Mouse (Mus musculus) intestine, embryonic 14.5 days (tissue): ENCODE measurements at regions not wholly inside any gene's neighbourhood (a gene's known extent, or its start where the extent isn't known, plus 50 kb on each side); places are given as distances from the start of the nearest gene placed in this dataset.

ENCODE experiments used
- ATAC-seq: fragments of 200-750 bp; cut with Nextera tagmentation; replicated peaks from 2 replicates; pipeline ENCODE4 v1.8.0; 2017; ENCODE audit warnings: low read depth, moderate number of reproducible peaks, moderate TSS enrichment, moderate library complexity; ENCODE audit not compliant: low FRiP score, low TSS enrichment
- DNase-seq: peaks from one replicate; pipeline ENCODE4 v3.0.0-alpha.2; 2018; ENCODE audit warnings: low spot score
- H3K27ac ChIP-seq: fragments of 300-500 bp; sonication (generic); 2 replicates; pipeline ENCODE4 v1.5.1; 2014; ENCODE audit warnings: low read depth, mild to moderate bottlenecking, control low read depth
- H3K27me3 ChIP-seq: fragments of 300-500 bp; sonication (generic); replicated peaks from 2 replicates; pipeline ENCODE4 v1.6.1; 2014; ENCODE audit warnings: low read length, control low read depth; ENCODE audit not compliant: control insufficient read depth, insufficient read depth
- H3K36me3 ChIP-seq: fragments of 300-500 bp; sonication (generic); 2 replicates; pipeline ENCODE4 v1.6.1; 2014; ENCODE audit warnings: low read length, control low read depth; ENCODE audit not compliant: control insufficient read depth, insufficient read depth
- H3K4me1 ChIP-seq: fragments of 300-500 bp; sonication (generic); replicated peaks from 2 replicates; pipeline ENCODE4 v1.6.1; 2014; ENCODE audit warnings: low read length, control low read depth, mixed read lengths; ENCODE audit not compliant: control insufficient read depth, insufficient read depth
- H3K4me2 ChIP-seq: fragments of 300-500 bp; sonication (generic); 2 replicates; pipeline ENCODE4 v1.6.1; 2014; ENCODE audit warnings: low read length
- H3K4me3 ChIP-seq: fragments of 300-500 bp; sonication (generic); 2 replicates; pipeline ENCODE4 v1.5.1; 2014; ENCODE audit warnings: low read depth, low read length, control low read depth, mixed read lengths
- H3K9ac ChIP-seq: fragments of 300-500 bp; sonication (generic); 2 replicates; pipeline ENCODE4 v1.6.1; 2014; ENCODE audit warnings: mild to moderate bottlenecking, low read length
- H3K9me3 ChIP-seq: fragments of 300-500 bp; sonication (generic); 2 replicates; pipeline ENCODE4 v1.6.1; 2016; ENCODE audit warnings: low read length, control low read depth; ENCODE audit not compliant: control insufficient read depth
- WGBS: fragments of 180-500 bp; shearing (Covaris S2); extraction: QIAGEN DNeasy Blood & Tissue Kit; methylation state at CpG from one replicate; pipeline ENCODE4 v1.1.7; 2014; 5-methylcytosine and 5-hydroxymethylcytosine counted together

GRCm38 (mm10) chr3:143022486-143022885, 140.7 kb upstream of the Pkn2 start:
- Histone ChIP-seq H3K4me2 (no peak overlapping the region), H3K27ac (no peak overlapping the region), H3K36me3 (no peaks in the 10 kb centered on the region), H3K9ac (no peak overlapping the region), H3K9me3 (no peaks in the 10 kb centered on the region), H3K4me3 (no peak overlapping the region), H3K27me3 (no peaks in the 10 kb centered on the region), H3K4me1 (0 out of 2 replicates have a peak, but pooled peaks cover 5% of the 10 kb centered on the region)
- no peak for DNase-seq
- WGBS, result 70% methylated on average over 4 of the region's 4 CpGs
- ATAC-seq, result no peak

GRCm38 (mm10) chr3:143021159-143021871, 139.5 kb upstream of the Pkn2 start:
- H3K9me3 ChIP-seq, result no peaks in the 10 kb centered on the region
- H3K4me2 ChIP-seq, result no peak overlapping the region
- H3K27ac ChIP-seq, result no peak overlapping the region
- no peaks in the 10 kb centered on the region for H3K27me3 ChIP-seq
- no peak overlapping the region for H3K4me3 ChIP-seq
- no peak for DNase-seq
- H3K9ac ChIP-seq, result no peak overlapping the region
- 82% methylated on average over 11 of the region's 11 CpGs for WGBS
- no peaks in the 10 kb centered on the region for H3K36me3 ChIP-seq
- no peak for ATAC-seq
- 0 out of 2 replicates have a peak, but pooled peaks cover 5% of the 10 kb centered on the region for H3K4me1 ChIP-seq

GRCm38 (mm10) chr3:143017480-143017879, 135.7 kb upstream of the Pkn2 start:
- Histone ChIP-seq H3K27ac (no peak overlapping the region), H3K4me2 (no peak overlapping the region), H3K4me3 (no peak overlapping the region), H3K27me3 (no peaks in the 10 kb centered on the region), H3K36me3 (no peaks in the 10 kb centered on the region), H3K9ac (no peak overlapping the region), H3K4me1 (0 out of 2 replicates have a peak, but pooled peaks cover 5% of the 10 kb centered on the region), H3K9me3 (no peaks in the 10 kb centered on the region)
- DNase-seq (no peak), ATAC-seq (no peak)
- 87% methylated on average over 4 of the region's 4 CpGs for WGBS

- no peak overlapping the region for H3K27ac ChIP-seq
- no peak overlapping the region for H3K4me3 ChIP-seq
- DNase-seq, result no peak
- H3K36me3 ChIP-seq, result no peaks in the 10 kb centered on the region
- WGBS, result 84% methylated on average over 5 of the region's 5 CpGs
- 0 out of 2 replicates have a peak, but pooled peaks cover under 1% of the 10 kb centered on the region for H3K4me1 ChIP-seq
- no peak for ATAC-seq
- H3K9me3 ChIP-seq, result no peaks in the 10 kb centered on the region
- no peaks in the 10 kb centered on the region for H3K27me3 ChIP-seq
- H3K9ac ChIP-seq, result no peak overlapping the region
- no peak overlapping the region for H3K4me2 ChIP-seq
Measured at GRCm38 (mm10) chr3:143016758-143017157, 135.0 kb upstream of the Pkn2 start.

- DNase-seq, result no peak
- Histone ChIP-seq H3K4me1 (no peaks in the 10 kb centered on the region), H3K9ac (no peak overlapping the region), H3K9me3 (no peaks in the 10 kb centered on the region), H3K4me3 (no peak overlapping the region), H3K4me2 (no peak overlapping the region), H3K27me3 (no peaks in the 10 kb centered on the region), H3K27ac (no peak overlapping the region), H3K36me3 (no peaks in the 10 kb centered on the region)
- ATAC-seq, result no peak
- WGBS, result 74% methylated on average over 4 of the region's 4 CpGs
Measured at GRCm38 (mm10) chr3:143014421-143014820, 132.6 kb upstream of the Pkn2 start.

GRCm38 (mm10) chr3:143007047-143007446, 125.2 kb upstream of the Pkn2 start:
- no peak overlapping the region for H3K27ac ChIP-seq
- DNase-seq (no peak), ATAC-seq (no peak)
- no peaks in the 10 kb centered on the region for H3K36me3 ChIP-seq
- H3K9me3 ChIP-seq, result no peaks in the 10 kb centered on the region
- WGBS, result 67% methylated on average over 3 of the region's 3 CpGs
- no peak overlapping the region for H3K9ac ChIP-seq
- H3K4me1 ChIP-seq, result no peaks in the 10 kb centered on the region
- no peak overlapping the region for H3K4me3 ChIP-seq
- no peak overlapping the region for H3K4me2 ChIP-seq
- H3K27me3 ChIP-seq, result no peaks in the 10 kb centered on the region

GRCm38 (mm10) chr3:143001952-143002351, 120.1 kb upstream of the Pkn2 start:
- no peak overlapping the region for H3K9ac ChIP-seq
- DNase-seq (no peak), ATAC-seq (no peak)
- H3K4me2 ChIP-seq, result no peak overlapping the region
- no peaks in the 10 kb centered on the region for H3K27me3 ChIP-seq
- no peak overlapping the region for H3K4me3 ChIP-seq
- WGBS, result 71% methylated on average over 5 of the region's 5 CpGs
- H3K27ac ChIP-seq, result no peak overlapping the region
- H3K36me3 ChIP-seq, result no peaks in the 10 kb centered on the region
- H3K4me1 ChIP-seq, result no peaks in the 10 kb centered on the region
- H3K9me3 ChIP-seq, result no peaks in the 10 kb centered on the region

GRCm38 (mm10) chr3:142995981-142996743, 114.4 kb upstream of the Pkn2 start:
- Histone ChIP-seq H3K9me3 (no peaks in the 10 kb centered on the region), H3K27ac (no peak overlapping the region), H3K36me3 (no peaks in the 10 kb centered on the region), H3K4me1 (no peaks in the 10 kb centered on the region), H3K4me3 (no peak overlapping the region), H3K9ac (no peak overlapping the region), H3K4me2 (no peak overlapping the region), H3K27me3 (no peaks in the 10 kb centered on the region)
- WGBS, result 53% methylated on average over 3 of the region's 3 CpGs
- DNase-seq, result no peak
- ATAC-seq, result no peak
